Mouse (Mus musculus) embryonic facial prominence, embryonic 11.5 days (tissue): ENCODE measurements around the gene Chst8. TPM values are rescaled to one million over a fixed set of nuclear protein-coding genes. Genes with fewer than 3 reads are reported as not detected.

Experiments
- ATAC-seq: fragments of 200-750 bp; cut with Nextera tagmentation; replicated peaks from 2 replicates; pipeline ENCODE4 v1.8.0; 2017; ENCODE audit warnings: low read depth; ENCODE audit not compliant: insufficient number of reproducible peaks, low FRiP score, low TSS enrichment
- DNase-seq: peaks from one replicate; pipeline ENCODE4 v3.0.0-alpha.2; 2015; ENCODE audit warnings: low spot score
- H3K27ac ChIP-seq: fragments of 300-500 bp; sonication (generic); replicated peaks from 2 replicates; pipeline ENCODE4 v1.5.1; 2014; ENCODE audit warnings: mild to moderate bottlenecking, low read depth, low read length, control low read depth
- H3K27me3 ChIP-seq: fragments of 300-500 bp; sonication (generic); 2 replicates; pipeline ENCODE4 v1.6.1; 2014; ENCODE audit warnings: mild to moderate bottlenecking, low read length, moderate library complexity, mixed read lengths; ENCODE audit not compliant: control insufficient read depth, insufficient read depth
- H3K36me3 ChIP-seq: fragments of 300-500 bp; sonication (generic); replicated peaks from 2 replicates; pipeline ENCODE4 v1.6.1; 2014; ENCODE audit warnings: low read depth, mild to moderate bottlenecking, low read length, moderate library complexity, mixed read lengths; ENCODE audit not compliant: control insufficient read depth, insufficient read depth
- H3K4me1 ChIP-seq: fragments of 300-500 bp; sonication (generic); 2 replicates; pipeline ENCODE4 v1.6.1; 2014; ENCODE audit warnings: low read length, mixed read lengths; ENCODE audit not compliant: control insufficient read depth, insufficient read depth
- H3K4me2 ChIP-seq: fragments of 300-500 bp; sonication (generic); 2 replicates; pipeline ENCODE4 v1.6.1; 2014; ENCODE audit warnings: low read depth, mild to moderate bottlenecking, control low read depth, low read length, moderate library complexity
- H3K4me3 ChIP-seq: fragments of 300-500 bp; sonication (generic); 2 replicates; pipeline ENCODE4 v1.5.1; 2014; ENCODE audit warnings: low read depth, low read length, control low read depth
- H3K9ac ChIP-seq: fragments of 300-500 bp; sonication (generic); replicated peaks from 2 replicates; pipeline ENCODE4 v1.6.1; 2014; ENCODE audit warnings: mild to moderate bottlenecking, control low read depth, low read length
- H3K9me3 ChIP-seq: fragments of 300-500 bp; sonication (generic); replicated peaks from 2 replicates; pipeline ENCODE4 v1.6.1; 2016; ENCODE audit warnings: mild to moderate bottlenecking, low read length, inconsistent platforms, mixed read lengths; ENCODE audit not compliant: control insufficient read depth
- WGBS: fragments of 180-500 bp; shearing (Covaris S2); extraction: QIAGEN DNeasy Blood & Tissue Kit; methylation state at CpG from one replicate; pipeline ENCODE4 v1.1.7; 2014; 5-methylcytosine and 5-hydroxymethylcytosine counted together
- polyA plus RNA-seq: library from polyadenylated mRNA; unstranded; fragments of >200 nt; fragmentation: Nextera tagmentation; extraction: Ambion mirVana; gene quantifications from 2 replicates; pipeline ENCODE4 v1.2.1, GENCODE M21; 2014

Chst8 gene
- polyA plus RNA-seq, 1 experiment from 2014 or later: 7.6 TPM

GRCm38 (mm10) chr7:34814801-34815200 lies 2.3 kb upstream of the Chst8 start:
- no peak for DNase-seq
- H3K27me3 ChIP-seq: peaks cover 25% of the 10 kb centered on the region
- no peaks in the 10 kb centered on the region for H3K9me3 ChIP-seq
- H3K9ac ChIP-seq: no peak overlapping the region
- 74% methylated on average over 3 of the region's 3 CpGs for WGBS
- H3K4me3 ChIP-seq: no peak overlapping the region
- no peak overlapping the region for H3K4me2 ChIP-seq
- ATAC-seq: no peak
- H3K27ac ChIP-seq: no peak overlapping the region
- H3K36me3 ChIP-seq: no peaks in the 10 kb centered on the region
- H3K4me1 ChIP-seq: peaks cover 7% of the 10 kb centered on the region

- Histone ChIP-seq H3K9me3 (no peaks in the 10 kb centered on the region), H3K4me1 (peaks cover 7% of the 10 kb centered on the region), H3K9ac (peak overlapping the region; percentile 56), H3K4me3 (peak overlapping the region; percentile 64), H3K27me3 (peaks cover 34% of the 10 kb centered on the region), H3K4me2 (peak overlapping the region; percentile 97), H3K27ac (no peak overlapping the region), H3K36me3 (no peaks in the 10 kb centered on the region)
- peak; percentile 46 for DNase-seq
- under 1% methylated on average over 66 of the region's 66 CpGs for WGBS
- no peak for ATAC-seq
These were observed 682 bp downstream of the Chst8 start for GRCm38 (mm10) chr7:34811531-34812526.

GRCm38 (mm10) chr7:34811060-34811459 lies 1.5 kb downstream of the Chst8 start:
- H3K4me3 ChIP-seq: peak overlapping the region; percentile 64
- peaks cover 7% of the 10 kb centered on the region for H3K4me1 ChIP-seq
- WGBS: 2% methylated on average over 10 of the region's 10 CpGs
- no peak overlapping the region for H3K27ac ChIP-seq
- peaks cover 34% of the 10 kb centered on the region for H3K27me3 ChIP-seq
- peak overlapping the region; percentile 97 for H3K4me2 ChIP-seq
- ATAC-seq: no peak
- no peaks in the 10 kb centered on the region for H3K36me3 ChIP-seq
- H3K9me3 ChIP-seq: no peaks in the 10 kb centered on the region
- DNase-seq: no peak
- peak overlapping the region; percentile 56 for H3K9ac ChIP-seq

- DNase-seq (no peak), ATAC-seq (no peak)
- H3K9ac ChIP-seq: no peak overlapping the region
- no peak overlapping the region for H3K4me3 ChIP-seq
- no peak overlapping the region for H3K4me2 ChIP-seq
- peaks cover 4% of the 10 kb centered on the region for H3K4me1 ChIP-seq
- 67% methylated on average over 6 of the region's 6 CpGs for WGBS
- no peak overlapping the region for H3K27ac ChIP-seq
- H3K27me3 ChIP-seq: peaks cover 21% of the 10 kb centered on the region
- H3K9me3 ChIP-seq: no peaks in the 10 kb centered on the region
- no peaks in the 10 kb centered on the region for H3K36me3 ChIP-seq
These were observed 6.2 kb downstream of the Chst8 start for GRCm38 (mm10) chr7:34806307-34806706.

GRCm38 (mm10) chr7:34805691-34806205 lies 6.8 kb downstream of the Chst8 start:
- Histone ChIP-seq H3K4me1 (no peaks in the 10 kb centered on the region), H3K36me3 (no peaks in the 10 kb centered on the region), H3K9ac (no peak overlapping the region), H3K4me3 (no peak overlapping the region), H3K9me3 (no peaks in the 10 kb centered on the region), H3K27ac (no peak overlapping the region), H3K27me3 (peaks cover 16% of the 10 kb centered on the region), H3K4me2 (no peak overlapping the region)
- 88% methylated on average over 3 of the region's 3 CpGs for WGBS
- DNase-seq (no peak), ATAC-seq (no peak)

- Histone ChIP-seq H3K4me3 (no peak overlapping the region), H3K36me3 (no peaks in the 10 kb centered on the region), H3K9me3 (no peaks in the 10 kb centered on the region), H3K9ac (no peak overlapping the region), H3K4me1 (peaks cover under 1% of the 10 kb centered on the region; the same call in 1 of the 2 replicates), H3K27ac (no peak overlapping the region), H3K27me3 (peaks cover 9% of the 10 kb centered on the region), H3K4me2 (no peak overlapping the region)
- DNase-seq: no peak
- 82% methylated on average over 2 of the region's 2 CpGs for WGBS
- no peak for ATAC-seq
These were observed 7.5 kb downstream of the Chst8 start for GRCm38 (mm10) chr7:34805042-34805441.

GRCm38 (mm10) chr7:34799950-34800511 lies 12.5 kb downstream of the Chst8 start:
- H3K36me3 ChIP-seq: no peaks in the 10 kb centered on the region
- 0 out of 2 replicates have a peak overlapping the region, but pooled peaks have one; percentile 75 for H3K27ac ChIP-seq
- no peaks in the 10 kb centered on the region for H3K9me3 ChIP-seq
- H3K4me1 ChIP-seq: peaks cover 10% of the 10 kb centered on the region
- no peaks in the 10 kb centered on the region for H3K27me3 ChIP-seq
- peak; percentile 61 for DNase-seq
- H3K9ac ChIP-seq: no peak overlapping the region; the same call in 1 of the 2 replicates
- whole genome bisulfite sequencing: 52% methylated on average over 13 of the region's 13 CpGs
- H3K4me2 ChIP-seq: no peak overlapping the region
- H3K4me3 ChIP-seq: no peak overlapping the region
- peak; percentile 55; the same call in 1 of the 2 replicates for ATAC-seq

- Histone ChIP-seq H3K36me3 (no peaks in the 10 kb centered on the region), H3K4me1 (peaks cover 10% of the 10 kb centered on the region), H3K27ac (peak overlapping the region; percentile 75; the same call in 1 of the 2 replicates), H3K27me3 (no peaks in the 10 kb centered on the region), H3K4me2 (no peak overlapping the region), H3K9ac (no peak overlapping the region), H3K4me3 (no peak overlapping the region), H3K9me3 (no peaks in the 10 kb centered on the region)
- WGBS: 15% methylated on average over 3 of the region's 3 CpGs
- no peak for ATAC-seq
- peak; percentile 49 for DNase-seq
These were observed 13.1 kb downstream of the Chst8 start for GRCm38 (mm10) chr7:34799404-34799771.
